ENCODE assay signal across 8 mouse cellular contexts in genomic region chr19:29826686-29827085, GRCm38 (mm10). TPM values are rescaled to one million over a fixed set of nuclear protein-coding genes. Genes with fewer than 3 reads are reported as not detected.
DNase-seq lines count a peak whose midpoint lies in the region; ATAC-seq and TF ChIP-seq lines count a peak whose summit lies in the region.

No protein-coding gene starts in this region.

- peaks cover 4% of the 10 kb centered on the region for H3K4me1 ChIP-seq in testis, adult 2 months (ENCODE audit: control insufficient read depth, insufficient read depth, low read length)
- H3K4me1 ChIP-seq in hindbrain, postnatal 0 days (ENCODE audit: insufficient read depth, low read length) = no peaks in the 10 kb centered on the region
- no peaks in the 10 kb centered on the region for H3K4me1 ChIP-seq in stomach, embryonic 16.5 days (ENCODE audit: control insufficient read depth, insufficient read depth, low read length)

- no peak overlapping the region for H3K9ac ChIP-seq in hindbrain, postnatal 0 days (replicated peaks; ENCODE audit: low read length)
- H3K9ac ChIP-seq in stomach, embryonic 16.5 days (ENCODE audit: low read length) = no peak overlapping the region

- H3K27ac ChIP-seq in testis, adult 2 months (ENCODE audit: control insufficient read depth, insufficient read depth, low read depth, low read length) = no peak overlapping the region
- H3K27ac ChIP-seq in hindbrain, postnatal 0 days = no peak overlapping the region
- no peak overlapping the region for H3K27ac ChIP-seq in stomach, embryonic 16.5 days (ENCODE audit: low read length)

- ATAC-seq in hindbrain, postnatal 0 days = peak; percentile 89
- peak; percentile 86; the same call in 1 of the 2 replicates for ATAC-seq in stomach, embryonic 16.5 days (ENCODE audit: insufficient read depth, low FRiP score)

- no peaks in the 10 kb centered on the region for H3K9me3 ChIP-seq in hindbrain, postnatal 0 days (ENCODE audit: low read length)
- no peaks in the 10 kb centered on the region for H3K9me3 ChIP-seq in stomach, embryonic 16.5 days (replicated peaks; ENCODE audit: control insufficient read depth, low read length)

- WGBS in hindbrain, postnatal 0 days = 67% methylated on average over 1 of the region's 1 CpGs
- WGBS in stomach, embryonic 16.5 days = 72% methylated on average over 1 of the region's 1 CpGs

- H3K4me2 ChIP-seq in hindbrain, postnatal 0 days (ENCODE audit: low read depth, low read length) = no peak overlapping the region
- no peak overlapping the region for H3K4me2 ChIP-seq in stomach, embryonic 16.5 days (ENCODE audit: low read depth, low read length)

- DNase-seq in embryo, embryonic 10.5 days (ENCODE audit: low spot score) = peak; percentile 40
- no peak for DNase-seq in embryo, embryonic 11 days
- no peak for DNase-seq in testis, postnatal 14 days (ENCODE audit: low spot score)
- DNase-seq in hindbrain, postnatal 0 days (ENCODE audit: low spot score) = peak; percentile 71
- DNase-seq in lung, adult 18-20 months = peak; percentile 17 to 41
- DNase-seq in spleen, postnatal 14 days (ENCODE audit: low spot score in 2 of 2) = no peak

- H3K27me3 ChIP-seq in testis, adult 2 months (ENCODE audit: control insufficient read depth, insufficient read depth, low read length) = no peaks in the 10 kb centered on the region
- H3K27me3 ChIP-seq in hindbrain, postnatal 0 days (ENCODE audit: insufficient read depth, low read length) = no peaks in the 10 kb centered on the region
- no peaks in the 10 kb centered on the region for H3K27me3 ChIP-seq in stomach, embryonic 16.5 days (ENCODE audit: control insufficient read depth, insufficient read depth, low read length)

- peak; percentile 25; the same call in 1 of the 2 replicates for TF ChIP-seq CTCF in testis, adult 2 months (IDR thresholded peaks at IDR 0.05; ENCODE audit: control insufficient read depth, insufficient read depth, insufficient replicate concordance, low read depth, low read length)
- TF ChIP-seq CTCF in hindbrain, postnatal 0 days (IDR thresholded peaks at IDR 0.05; ENCODE audit: low read depth) = peak; percentile 90

- no peak for TF ChIP-seq POLR2A in testis, adult 2 months (IDR thresholded peaks at IDR 0.05; ENCODE audit: control insufficient read depth, low read depth, low read length)

- H3K4me3 ChIP-seq in testis, adult 2 months (ENCODE audit: control insufficient read depth, low read depth, low read length) = no peak overlapping the region
- no peak overlapping the region for H3K4me3 ChIP-seq in hindbrain, postnatal 0 days (ENCODE audit: low read length)
- no peak overlapping the region for H3K4me3 ChIP-seq in stomach, embryonic 16.5 days (replicated peaks; ENCODE audit: low read length)

- no peaks in the 10 kb centered on the region for H3K36me3 ChIP-seq in testis, adult 2 months (ENCODE audit: control insufficient read depth, insufficient read depth, low read length)
- no peaks in the 10 kb centered on the region for H3K36me3 ChIP-seq in hindbrain, postnatal 0 days (ENCODE audit: insufficient read depth, low read length)
- no peaks in the 10 kb centered on the region for H3K36me3 ChIP-seq in stomach, embryonic 16.5 days (ENCODE audit: control insufficient read depth, insufficient read depth, low read length)

RNA-seq across cellular contexts. Expression of gene Ranbp6, which starts 13.9 kb away (rescaled TPM):
- 1.2 and 1.6 TPM in 2 replicates for polyA plus RNA-seq in testis, adult 2 months (2012; rRNA removed)
- total RNA-seq in hindbrain, postnatal 0 days (2014; rRNA removed) = 39.0 and 48.7 TPM in 2 replicates
- polyA plus RNA-seq in hindbrain, postnatal 0 days (2015; fragmentation: Nextera tagmentation; extraction: Ambion mirVana) = 33.7 and 37.2 TPM in 2 replicates
- 16.6 and 17.4 TPM in 2 replicates for polyA plus RNA-seq in stomach, embryonic 16.5 days (2015; fragmentation: Nextera tagmentation; extraction: Ambion mirVana)

RNA-seq across cellular contexts. Expression of gene 9930021J03Rik, which starts 20.9 kb away (rescaled TPM):
- polyA plus RNA-seq in testis, adult 2 months (2012; rRNA removed) = 15.2 and 19.1 TPM in 2 replicates
- 23.8 and 24.1 TPM in 2 replicates for total RNA-seq in hindbrain, postnatal 0 days (2014; rRNA removed)
- polyA plus RNA-seq in hindbrain, postnatal 0 days (2015; fragmentation: Nextera tagmentation; extraction: Ambion mirVana) = 5.2 and 5.4 TPM in 2 replicates
- 3.6 and 3.7 TPM in 2 replicates for polyA plus RNA-seq in stomach, embryonic 16.5 days (2015; fragmentation: Nextera tagmentation; extraction: Ambion mirVana)

Comparison
In these comparisons a context has a peak if more than half of its experiments do, and no peak if none do; other contexts are left out.
1. DNase-seq: peak in embryo, embryonic 10.5 days (single experiment), hindbrain, postnatal 0 days (single experiment) and lung, adult 18-20 months (2 of 2); none in embryo, embryonic 11 days (single experiment), testis, postnatal 14 days (single experiment) and spleen, postnatal 14 days (0 of 2).